Mouse (Mus musculus) cerebellum, adult 9-11 months (tissue): ENCODE measurements around the gene Arf1.
A peak's percentile ranks its signal among the peaks of the same experiment; 100 is the strongest.

ENCODE experiments used
- DNase-seq: peaks from one replicate; pipeline ENCODE4 v3.0.0; 2022

Arf1 gene

DNA sequence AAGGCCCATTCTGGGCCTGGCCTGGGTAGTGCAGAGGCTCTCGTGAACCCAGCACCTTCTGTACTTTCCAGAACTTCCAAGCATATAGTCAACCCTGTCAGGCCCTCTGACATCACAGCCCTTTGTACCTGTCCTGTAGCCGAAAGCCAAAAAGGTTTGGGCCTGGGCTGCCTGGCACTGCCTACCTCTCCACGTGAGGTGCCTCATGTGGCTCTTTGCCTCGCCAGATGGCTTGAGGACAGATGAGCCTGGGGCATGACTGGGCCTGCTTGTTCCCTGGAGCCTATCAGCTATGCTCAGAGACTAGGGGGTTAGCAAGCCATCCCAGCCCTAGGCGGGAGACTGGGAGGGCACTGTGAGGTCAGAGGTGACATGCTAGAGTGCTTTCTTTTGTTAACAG lies 42.6 kb downstream of the Arf1 start:
- DNase-seq: no peak

DNA sequence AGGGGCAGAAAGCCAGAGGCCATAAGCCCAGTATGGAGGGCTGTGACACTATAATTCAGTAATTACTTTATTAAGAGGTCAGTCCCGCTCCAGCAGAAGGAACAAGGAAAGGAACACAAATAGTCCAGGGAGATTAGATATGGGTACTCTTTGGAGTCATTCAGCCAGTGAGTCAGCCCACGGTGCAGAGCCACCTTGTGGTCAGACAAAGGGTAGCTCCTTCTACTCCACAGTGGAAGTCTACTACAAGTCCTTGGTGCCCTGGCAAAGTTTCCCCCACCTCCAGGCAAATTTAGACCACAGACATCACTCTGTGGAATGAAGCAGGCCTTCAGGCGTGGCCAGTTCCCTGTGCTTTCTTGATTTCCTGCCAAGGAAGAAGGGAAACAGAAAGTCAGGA lies 44.2 kb downstream of the Arf1 start:
- DNase-seq: no peak

DNA sequence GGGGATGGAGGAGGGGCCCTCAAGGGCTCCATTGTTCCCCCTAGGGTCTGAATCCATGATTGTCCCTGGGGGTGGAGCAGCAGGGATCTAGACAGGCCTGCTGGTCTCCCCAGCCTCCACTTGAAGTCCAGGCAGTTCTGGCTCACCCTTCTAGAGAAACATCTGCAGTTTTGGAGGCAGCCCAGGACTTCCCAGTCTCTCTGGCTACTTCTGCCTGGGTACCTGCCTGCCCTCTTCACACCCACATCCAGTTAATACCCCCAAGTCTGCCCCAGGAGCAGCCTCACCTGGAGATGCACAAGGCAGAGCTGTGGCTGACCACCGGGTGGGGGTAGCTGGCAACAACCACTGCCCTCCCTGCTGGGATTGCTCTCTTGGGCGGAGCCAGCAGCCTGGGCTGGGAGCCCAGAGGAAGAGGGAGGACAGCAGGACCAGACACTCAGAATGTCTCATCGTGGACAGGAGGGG lies 45.2 kb downstream of the Arf1 start, which contains the start of gene Gjc2:
TSS of gene Gjc2 (minus strand) at position 350 of the 468 bp plus-strand sequence.
- DNase-seq: no peak

DNA sequence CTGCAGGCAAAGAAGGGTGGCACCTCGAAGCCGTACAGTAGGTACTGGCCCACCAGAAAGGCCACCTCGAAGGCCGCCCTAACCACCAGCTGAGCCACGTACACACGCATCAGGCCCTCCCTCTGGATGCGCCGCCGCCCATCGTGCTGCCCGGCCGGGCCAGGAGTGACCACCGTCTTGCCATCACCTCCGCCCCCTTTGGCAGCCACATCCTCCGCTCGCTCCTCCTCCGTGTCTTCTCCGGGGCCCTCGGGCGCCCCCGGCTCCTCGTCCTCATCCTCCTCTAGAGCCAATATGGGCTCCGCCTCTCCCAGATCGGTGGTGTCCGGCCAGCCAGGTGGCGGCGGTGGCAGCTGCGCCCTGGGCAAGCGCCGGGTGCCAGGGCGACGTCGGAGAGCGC lies 51.1 kb downstream of the Arf1 start:
- no peak for DNase-seq

GRCm38 (mm10) chr11:59176475-59176874 lies 51.6 kb downstream of the Arf1 start:
- no peak for DNase-seq

DNA sequence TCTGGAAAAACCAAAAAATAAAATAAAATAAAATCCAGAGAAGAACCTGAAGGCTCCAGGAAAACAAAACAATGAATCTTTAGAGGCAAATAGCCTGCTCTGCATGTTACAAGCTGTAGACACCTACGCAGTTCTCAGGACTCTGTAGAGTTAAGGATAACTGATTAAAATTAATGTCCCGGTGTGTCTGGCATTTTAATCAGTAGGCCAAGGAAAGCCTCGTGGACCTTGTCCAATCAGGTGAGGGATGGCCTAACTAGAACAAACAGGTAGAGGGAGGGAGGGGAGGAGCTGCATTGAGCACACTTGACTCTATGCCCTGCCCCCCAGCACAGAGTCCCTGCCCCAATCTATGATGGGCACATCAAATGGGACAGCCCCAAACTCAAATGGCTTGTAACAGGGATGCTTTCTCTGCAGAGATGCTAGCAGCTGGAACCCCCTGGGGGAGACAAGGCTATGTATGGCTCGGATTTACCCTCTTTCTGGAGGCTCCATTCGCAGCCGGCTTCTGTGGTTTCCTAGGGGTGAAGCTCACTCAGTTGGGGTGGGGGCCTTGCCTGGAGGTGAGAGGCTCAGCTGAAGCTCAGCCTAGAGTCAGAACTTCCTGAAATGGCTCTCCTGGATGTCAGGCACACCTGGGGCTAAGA lies 53.8 kb downstream of the Arf1 start:
- DNase-seq: no peak

GRCm38 (mm10) chr11:59170549-59170948 lies 57.5 kb downstream of the Arf1 start:
- no peak for DNase-seq

DNA sequence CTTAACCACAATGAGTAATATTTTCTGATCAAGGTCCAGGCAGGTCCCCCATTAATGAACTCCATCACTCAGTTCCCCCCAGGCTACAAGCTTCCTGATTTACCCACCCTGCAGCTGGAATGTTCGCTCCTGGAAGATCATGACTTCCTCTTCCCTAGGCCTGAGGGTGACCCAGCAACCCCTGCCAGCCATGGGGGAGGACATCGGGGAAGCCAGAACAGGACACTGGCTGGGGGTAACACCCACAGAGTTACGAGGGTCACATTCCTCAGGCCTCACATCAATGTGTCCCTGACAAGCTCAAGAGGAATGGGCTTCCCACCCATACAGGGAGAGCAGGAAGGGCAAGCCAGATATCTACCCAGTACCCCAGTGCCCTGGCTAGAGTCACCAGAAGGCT lies 58.3 kb downstream of the Arf1 start:
- DNase-seq: no peak

DNA sequence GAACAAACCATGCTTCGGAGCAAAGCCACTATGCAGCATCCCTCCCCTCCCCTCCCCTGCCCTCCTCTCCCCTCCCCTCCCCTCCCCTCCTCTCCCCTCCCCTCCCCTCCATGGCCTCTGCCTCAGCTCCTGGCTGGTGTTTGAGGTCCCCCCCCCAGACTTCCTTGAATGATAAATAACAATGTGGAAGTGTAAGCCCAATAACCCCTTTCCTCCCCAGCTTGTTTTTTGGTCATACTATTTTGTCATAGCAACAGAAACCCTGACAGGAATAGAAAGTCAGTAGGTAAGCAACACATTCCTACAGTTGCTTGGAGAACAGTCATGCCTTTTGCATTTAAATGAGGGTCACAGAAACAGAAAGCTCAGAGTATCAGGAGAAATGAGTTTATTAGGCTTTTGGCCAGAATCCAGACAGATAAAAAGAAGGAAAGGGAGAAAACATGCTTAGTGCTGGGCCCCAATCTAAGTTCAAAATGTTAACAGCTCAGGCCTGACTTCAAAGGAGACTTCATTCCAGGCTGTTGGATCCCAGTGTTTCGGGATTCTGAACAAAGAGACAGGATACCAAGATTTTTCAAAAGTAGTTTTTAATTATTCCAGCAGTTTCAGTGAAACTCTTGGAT lies 62.3 kb downstream of the Arf1 start:
- DNase-seq: no peak

- peak; percentile 53 for DNase-seq
Measured at GRCm38 (mm10) chr11:59164384-59164783, 63.7 kb downstream of the Arf1 start.

- peak; percentile 100 for DNase-seq
Measured at GRCm38 (mm10) chr11:59163255-59164236, 64.5 kb downstream of the Arf1 start, which contains the start of gene Iba57. Iba57 (minus strand) TSS chr11:59163739.

GRCm38 (mm10) chr11:59162443-59163254 lies 65.4 kb downstream of the Arf1 start:
- no peak for DNase-seq
